ENCODE assay signal across 7 mouse cellular contexts in the genomic region with DNA sequence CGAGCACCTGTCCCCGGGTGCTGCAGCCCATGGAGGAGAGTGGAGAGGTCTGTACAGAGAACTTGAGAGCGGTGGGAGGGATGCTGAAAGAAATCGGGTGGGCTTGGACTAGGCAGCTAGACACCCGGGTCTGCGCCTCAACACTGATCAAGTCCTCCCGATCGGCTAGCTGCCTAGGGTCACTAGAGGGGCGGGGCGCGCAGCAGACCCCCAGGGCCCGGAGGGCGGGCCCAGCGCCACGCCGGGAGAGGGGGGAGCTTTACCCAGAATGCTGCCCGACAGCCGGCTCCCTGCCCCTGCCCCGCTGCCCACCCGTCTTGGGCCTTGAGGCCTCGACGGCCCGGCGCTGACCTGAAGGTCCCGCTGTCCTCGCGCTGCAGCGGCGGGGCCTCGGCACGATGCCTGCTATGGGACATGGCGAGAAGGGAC. TPM values are rescaled to one million over a fixed set of nuclear protein-coding genes. Genes with fewer than 3 reads are reported as not detected.
DNase-seq lines count a peak whose midpoint lies in the region; ATAC-seq and TF ChIP-seq lines count a peak whose summit lies in the region.

No protein-coding gene starts in this region.

- peak; percentile 66 for ATAC-seq in lung, embryonic 14.5 days (ENCODE audit: insufficient read depth)
- peak; percentile 51 for ATAC-seq in forebrain, embryonic 16.5 days
- peak; percentile 11 for ATAC-seq in liver, embryonic 16.5 days (ENCODE audit: low read depth)
- peak; percentile 33 for ATAC-seq in stomach, embryonic 15.5 days (ENCODE audit: insufficient read depth, low FRiP score, low read depth)

- peak overlapping the region; percentile 68 for H3K9ac ChIP-seq in lung, embryonic 14.5 days
- peak overlapping the region; percentile 87 for H3K9ac ChIP-seq in forebrain, embryonic 16.5 days (replicated peaks; ENCODE audit: low read depth, low read length)
- H3K9ac ChIP-seq in liver, embryonic 16.5 days (ENCODE audit: low read depth, low read length): peak overlapping the region; percentile 71
- H3K9ac ChIP-seq in stomach, embryonic 15.5 days: peak overlapping the region; percentile 69

- peak overlapping the region; percentile 92 for H3K27ac ChIP-seq in lung, embryonic 14.5 days (ENCODE audit: low read depth)
- no peak overlapping the region for H3K27ac ChIP-seq in brown adipose tissue, adult 24 weeks (replicated peaks; ENCODE audit: low read depth, low read length)
- H3K27ac ChIP-seq in forebrain, embryonic 16.5 days (ENCODE audit: low read length): peak overlapping the region; percentile 69
- peak overlapping the region; percentile 78; the same call in 1 of the 2 replicates for H3K27ac ChIP-seq in liver, embryonic 16.5 days (ENCODE audit: low read length)
- H3K27ac ChIP-seq in stomach, embryonic 15.5 days: peak overlapping the region; percentile 90

- TF ChIP-seq CTCF in lung, embryonic 14.5 days (IDR thresholded peaks at IDR 0.05; ENCODE audit: low read depth): no peak

- H3K9me3 ChIP-seq in lung, embryonic 14.5 days (ENCODE audit: low read depth, low read length): no peaks in the 10 kb centered on the region
- H3K9me3 ChIP-seq in forebrain, embryonic 16.5 days (ENCODE audit: control insufficient read depth, low read length): no peaks in the 10 kb centered on the region
- no peaks in the 10 kb centered on the region for H3K9me3 ChIP-seq in liver, embryonic 16.5 days (replicated peaks; ENCODE audit: control insufficient read depth, low read length)
- no peaks in the 10 kb centered on the region for H3K9me3 ChIP-seq in stomach, embryonic 15.5 days

- H3K4me1 ChIP-seq in lung, embryonic 14.5 days (ENCODE audit: insufficient read depth): peaks cover 6% of the 10 kb centered on the region
- H3K4me1 ChIP-seq in brown adipose tissue, adult 24 weeks (ENCODE audit: control insufficient read depth, insufficient read depth, insufficient read length, low read length): peaks cover 6% of the 10 kb centered on the region; the same call in 1 of the 2 replicates
- H3K4me1 ChIP-seq in forebrain, embryonic 16.5 days (replicated peaks; ENCODE audit: control insufficient read depth, insufficient read depth, low read length): peaks cover 15% of the 10 kb centered on the region
- H3K4me1 ChIP-seq in liver, embryonic 16.5 days (ENCODE audit: control insufficient read depth, low read depth, low read length): peaks cover 14% of the 10 kb centered on the region
- H3K4me1 ChIP-seq in stomach, embryonic 15.5 days: peaks cover 4% of the 10 kb centered on the region; the same call in 1 of the 2 replicates

- WGBS in lung, embryonic 14.5 days: under 1% methylated on average over 31 of the region's 32 CpGs
- 0% methylated on average over 31 of the region's 32 CpGs for WGBS in forebrain, embryonic 16.5 days
- 2% methylated on average over 31 of the region's 32 CpGs for WGBS in liver, embryonic 16.5 days (ENCODE audit: insufficient replicate concordance)
- WGBS in stomach, embryonic 15.5 days: 0% methylated on average over 32 of the region's 32 CpGs

- no peak for DNase-seq in lung, embryonic 14.5 days
- no peak for DNase-seq in lung, postnatal 25 days (ENCODE audit: low spot score)
- DNase-seq in ovary, postnatal 36 days (ENCODE audit: low spot score): no peak

- no peaks in the 10 kb centered on the region for H3K27me3 ChIP-seq in lung, embryonic 14.5 days (ENCODE audit: insufficient read depth, low read length)
- H3K27me3 ChIP-seq in forebrain, embryonic 16.5 days (replicated peaks; ENCODE audit: control insufficient read depth, insufficient read depth, low read length): no peaks in the 10 kb centered on the region
- H3K27me3 ChIP-seq in liver, embryonic 16.5 days (ENCODE audit: control insufficient read depth, insufficient read depth, low read depth, low read length): no peaks in the 10 kb centered on the region
- H3K27me3 ChIP-seq in stomach, embryonic 15.5 days (replicated peaks): no peaks in the 10 kb centered on the region

- H3K36me3 ChIP-seq in lung, embryonic 14.5 days (ENCODE audit: insufficient read depth): peaks cover 5% of the 10 kb centered on the region; the same call in 1 of the 2 replicates
- H3K36me3 ChIP-seq in forebrain, embryonic 16.5 days (ENCODE audit: control insufficient read depth, insufficient read depth): no peaks in the 10 kb centered on the region
- H3K36me3 ChIP-seq in liver, embryonic 16.5 days (ENCODE audit: control insufficient read depth, insufficient read depth): no peaks in the 10 kb centered on the region
- H3K36me3 ChIP-seq in stomach, embryonic 15.5 days: no peaks in the 10 kb centered on the region

- peak overlapping the region; percentile 63 for H3K4me3 ChIP-seq in lung, embryonic 14.5 days (ENCODE audit: low read depth, low read length)
- peak overlapping the region; percentile 91 for H3K4me3 ChIP-seq in brown adipose tissue, adult 24 weeks (ENCODE audit: insufficient read depth, low read depth, low read length)
- H3K4me3 ChIP-seq in forebrain, embryonic 16.5 days (replicated peaks; ENCODE audit: low read length): peak overlapping the region; percentile 67
- peak overlapping the region; percentile 75 for H3K4me3 ChIP-seq in liver, embryonic 16.5 days (ENCODE audit: low read depth, low read length)
- H3K4me3 ChIP-seq in stomach, embryonic 15.5 days (replicated peaks): peak overlapping the region; percentile 81

- peak overlapping the region; percentile 82 for H3K4me2 ChIP-seq in lung, embryonic 14.5 days
- peak overlapping the region; percentile 72 for H3K4me2 ChIP-seq in forebrain, embryonic 16.5 days (ENCODE audit: low read length)
- H3K4me2 ChIP-seq in liver, embryonic 16.5 days (ENCODE audit: low read depth, low read length): peak overlapping the region; percentile 94
- peak overlapping the region; percentile 92 for H3K4me2 ChIP-seq in stomach, embryonic 15.5 days

RNA-seq across cellular contexts. Expression of a gene that starts 0.4 kb away (rescaled TPM):
- polyA plus RNA-seq in lung, embryonic 14.5 days (2014; fragmentation: Nextera tagmentation; extraction: Ambion mirVana): 77.3 and 79.4 TPM in 2 replicates
- polyA plus RNA-seq in brown adipose tissue, adult 24 weeks (2012; ENCODE audit: insufficient read depth, insufficient read length, missing spikeins): 22.6 and 23.4 TPM in 2 replicates
- polyA plus RNA-seq in forebrain, embryonic 16.5 days (2015; fragmentation: Nextera tagmentation; extraction: Ambion mirVana): 93.4 and 99.7 TPM in 2 replicates
- polyA plus RNA-seq in liver, embryonic 16.5 days (2015; fragmentation: Nextera tagmentation; extraction: Ambion mirVana): 5.7 and 6.9 TPM in 2 replicates
- 47.8 and 49.1 TPM in 2 replicates for polyA plus RNA-seq in stomach, embryonic 15.5 days (2015; fragmentation: Nextera tagmentation; extraction: Ambion mirVana)

RNA-seq across cellular contexts. Expression of a gene that starts 0.8 kb away (rescaled TPM):
- polyA plus RNA-seq in lung, embryonic 14.5 days (2014; fragmentation: Nextera tagmentation; extraction: Ambion mirVana): 0.78 and 0.88 TPM in 2 replicates
- not detected in 2 replicates for polyA plus RNA-seq in brown adipose tissue, adult 24 weeks (2012; ENCODE audit: insufficient read depth, insufficient read length, missing spikeins)
- polyA plus RNA-seq in forebrain, embryonic 16.5 days (2015; fragmentation: Nextera tagmentation; extraction: Ambion mirVana): 0.53 and 0.80 TPM in 2 replicates
- polyA plus RNA-seq in liver, embryonic 16.5 days (2015; fragmentation: Nextera tagmentation; extraction: Ambion mirVana): 0.07 TPM in 1 of 2 replicates, not detected in the other
- 0.21 and 0.32 TPM in 2 replicates for polyA plus RNA-seq in stomach, embryonic 15.5 days (2015; fragmentation: Nextera tagmentation; extraction: Ambion mirVana)

RNA-seq across cellular contexts. Expression of a gene that starts 25.5 kb away (rescaled TPM):
- polyA plus RNA-seq in lung, embryonic 14.5 days (2014; fragmentation: Nextera tagmentation; extraction: Ambion mirVana): 69.0 and 72.8 TPM in 2 replicates
- 69.7 and 69.9 TPM in 2 replicates for polyA plus RNA-seq in brown adipose tissue, adult 24 weeks (2012; ENCODE audit: insufficient read depth, insufficient read length, missing spikeins)
- polyA plus RNA-seq in forebrain, embryonic 16.5 days (2015; fragmentation: Nextera tagmentation; extraction: Ambion mirVana): 12.4 and 15.9 TPM in 2 replicates
- polyA plus RNA-seq in liver, embryonic 16.5 days (2015; fragmentation: Nextera tagmentation; extraction: Ambion mirVana): 4.0 and 4.4 TPM in 2 replicates
- 68.8 and 74.0 TPM in 2 replicates for polyA plus RNA-seq in stomach, embryonic 15.5 days (2015; fragmentation: Nextera tagmentation; extraction: Ambion mirVana)

RNA-seq across cellular contexts. Expression of a gene that starts 27.6 kb away (rescaled TPM):
- 13.8 and 14.1 TPM in 2 replicates for polyA plus RNA-seq in lung, embryonic 14.5 days (2014; fragmentation: Nextera tagmentation; extraction: Ambion mirVana)
- 20.2 and 24.4 TPM in 2 replicates for polyA plus RNA-seq in brown adipose tissue, adult 24 weeks (2012; ENCODE audit: insufficient read depth, insufficient read length, missing spikeins)
- 6.8 and 9.5 TPM in 2 replicates for polyA plus RNA-seq in forebrain, embryonic 16.5 days (2015; fragmentation: Nextera tagmentation; extraction: Ambion mirVana)
- polyA plus RNA-seq in liver, embryonic 16.5 days (2015; fragmentation: Nextera tagmentation; extraction: Ambion mirVana): 0.54 and 0.81 TPM in 2 replicates
- polyA plus RNA-seq in stomach, embryonic 15.5 days (2015; fragmentation: Nextera tagmentation; extraction: Ambion mirVana): 10.3 and 11.3 TPM in 2 replicates

Comparison
In these comparisons a context has a peak if more than half of its experiments do, and no peak if none do; other contexts are left out.
1. ATAC-seq: peak in every context shown above with its lines; median percentile 66 in lung, embryonic 14.5 days; 51 in forebrain, embryonic 16.5 days; 33 in stomach, embryonic 15.5 days; 11 in liver, embryonic 16.5 days.